Mouse (Mus musculus) liver, postnatal 0 days (tissue): ENCODE results near the gene Nat9. TPM values are rescaled to one million over a fixed set of nuclear protein-coding genes. Genes with fewer than 3 reads are reported as not detected.

Source experiments
- ATAC-seq: fragments of 200-750 bp; cut with Nextera tagmentation; 2 replicates; pipeline ENCODE4 v1.8.0; 2017; ENCODE audit warnings: mild to moderate bottlenecking, moderate library complexity
- DNase-seq: peaks from one replicate; pipeline ENCODE4 v3.0.0-alpha.2; 2016
- H3K27ac ChIP-seq: fragments of 300-500 bp; sonication (generic); 2 replicates; pipeline ENCODE4 v1.5.1; 2014; ENCODE audit warnings: antibody characterized with exemption, moderate library complexity, mild to moderate bottlenecking, low read depth
- H3K27me3 ChIP-seq: fragments of 300-500 bp; sonication (generic); 2 replicates; pipeline ENCODE4 v1.6.1; 2014; ENCODE audit warnings: low read length, control low read depth, mixed read lengths; ENCODE audit not compliant: insufficient read depth
- H3K36me3 ChIP-seq: fragments of 300-500 bp; sonication (generic); replicated peaks from 2 replicates; pipeline ENCODE4 v1.6.1; 2014; ENCODE audit warnings: mild to moderate bottlenecking, control low read depth, low read length, moderate library complexity, mixed read lengths; ENCODE audit not compliant: insufficient read depth
- H3K4me1 ChIP-seq: fragments of 300-500 bp; sonication (generic); 2 replicates; pipeline ENCODE4 v1.6.1; 2014; ENCODE audit warnings: antibody characterized with exemption, mild to moderate bottlenecking, control low read depth; ENCODE audit not compliant: insufficient read depth
- H3K4me2 ChIP-seq: fragments of 300-500 bp; sonication (generic); 2 replicates; pipeline ENCODE4 v1.6.1; 2014; ENCODE audit warnings: low read depth, mild to moderate bottlenecking, low read length, moderate library complexity, mixed read lengths
- H3K4me3 ChIP-seq: fragments of 300-500 bp; sonication (generic); 2 replicates; pipeline ENCODE4 v1.5.1; 2014; ENCODE audit warnings: low read depth, low read length
- H3K9ac ChIP-seq: fragments of 300-500 bp; sonication (generic); replicated peaks from 2 replicates; pipeline ENCODE4 v1.6.1; 2014; ENCODE audit warnings: mild to moderate bottlenecking, moderate library complexity
- H3K9me3 ChIP-seq: fragments of 300-500 bp; sonication (generic); 2 replicates; pipeline ENCODE4 v1.6.1; 2016; ENCODE audit warnings: mild to moderate bottlenecking, control low read depth, low read length, mixed read lengths
- CTCF ChIP-seq: sonication (generic); IDR thresholded peaks from 2 replicates; pipeline ENCODE4 v1.5.1; 2016; ENCODE audit warnings: antibody characterized with exemption, low read depth
- EP300 ChIP-seq: IDR thresholded peaks from 2 replicates; pipeline ENCODE4 v1.6.1; 2016; ENCODE audit warnings: antibody characterized with exemption, low read depth, mild to moderate bottlenecking
- WGBS: fragments of 180-500 bp; shearing (Covaris S2); extraction: QIAGEN DNeasy Blood & Tissue Kit; methylation state at CpG from one replicate; pipeline ENCODE4 v1.1.7; 2014; ENCODE audit not compliant: insufficient replicate concordance; 5-methylcytosine and 5-hydroxymethylcytosine counted together
- polyA plus RNA-seq: library from polyadenylated mRNA; unstranded; fragments of >200 nt; fragmentation: Nextera tagmentation; extraction: Ambion mirVana; gene quantifications from 2 replicates; pipeline ENCODE4 v1.2.1, GENCODE M21; 2015

Gene Nat9
- polyA plus RNA-seq, 1 experiment from 2014 or later: 16.7 TPM

DNA sequence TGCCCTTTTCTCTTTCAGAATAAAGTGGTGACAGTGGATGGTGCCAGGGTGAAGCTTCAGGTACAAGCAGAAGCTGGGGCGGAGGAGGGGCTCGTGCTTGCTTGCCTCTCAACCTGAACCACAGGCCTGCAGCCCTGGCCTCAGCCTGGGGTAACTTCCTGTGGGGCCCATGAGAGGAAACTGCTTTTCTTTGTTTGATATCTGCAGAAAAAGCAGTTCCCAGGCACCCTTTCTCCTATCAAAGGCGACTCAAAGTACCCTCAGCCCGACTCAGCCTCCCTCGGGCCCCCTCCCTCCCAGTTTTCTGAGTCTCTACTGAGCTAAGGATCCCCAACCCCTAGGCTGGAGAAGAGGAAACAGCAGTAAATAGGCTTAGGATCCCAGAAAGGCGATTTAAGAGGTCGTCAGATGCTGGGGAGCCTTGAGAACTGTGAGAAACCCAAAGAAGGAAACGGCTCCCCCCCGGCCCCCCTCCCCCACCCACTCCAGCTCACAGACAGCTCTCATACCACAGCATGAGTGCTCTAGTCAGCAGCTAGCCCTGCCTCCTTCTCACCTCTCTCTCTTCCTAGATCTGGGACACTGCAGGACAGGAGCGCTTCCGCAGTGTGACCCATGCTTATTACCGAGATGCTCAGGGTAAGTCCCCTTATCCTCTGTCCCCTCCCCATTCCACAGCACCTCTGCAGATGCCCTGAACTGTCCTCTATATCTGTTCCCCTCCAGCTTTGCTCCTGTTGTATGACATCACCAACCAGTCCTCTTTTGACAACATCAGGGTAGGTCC, 29.5 kb downstream of the Nat9 start:
- peaks cover 51% of the 10 kb centered on the region for H3K4me1 ChIP-seq
- ATAC-seq (no peak), DNase-seq (peak; percentile 54)
- 12% methylated on average over 12 of the region's 12 CpGs for WGBS
- no peaks in the 10 kb centered on the region for H3K36me3 ChIP-seq
- no peak overlapping the region for H3K4me3 ChIP-seq
- peaks cover 16% of the 10 kb centered on the region; the same call in 1 of the 2 replicates for H3K27me3 ChIP-seq
- peak overlapping the region; percentile 91 for H3K27ac ChIP-seq
- no peaks in the 10 kb centered on the region for H3K9me3 ChIP-seq
- no peak overlapping the region; the same call in 1 of the 2 replicates for H3K9ac ChIP-seq
- H3K4me2 ChIP-seq: peak overlapping the region; percentile 45; the same call in 1 of the 2 replicates
- no peak for TF ChIP-seq CTCF

DNA sequence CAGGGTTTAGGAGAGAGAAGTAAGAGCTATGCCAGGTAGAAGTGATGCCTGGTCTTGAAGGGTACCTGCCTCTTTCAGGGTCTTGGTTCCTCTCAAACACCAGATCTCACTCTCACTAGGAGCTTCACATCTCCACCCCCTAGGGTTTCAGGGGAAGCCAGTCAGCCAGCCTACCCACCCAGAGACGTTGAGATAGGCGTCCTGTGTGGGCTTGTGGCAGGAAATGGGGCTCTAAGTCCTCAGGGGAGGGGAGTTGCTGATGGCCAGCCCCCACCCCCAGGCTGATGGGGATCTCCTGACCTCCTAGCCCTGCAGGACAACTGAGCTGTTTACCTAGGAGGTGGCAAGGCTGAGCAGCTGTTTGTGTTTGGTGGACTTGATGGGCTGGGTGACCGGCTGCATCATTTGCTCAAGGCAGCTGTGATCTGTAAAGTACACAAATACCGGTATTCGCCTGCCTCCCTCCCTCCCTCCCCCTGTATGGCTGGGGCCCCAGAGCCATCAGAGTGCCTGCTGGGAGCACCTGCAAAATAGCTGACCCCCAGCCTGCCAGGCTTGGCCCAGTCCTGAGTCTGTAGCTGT, 32.5 kb downstream of the Nat9 start:
- 7% methylated on average over 5 of the region's 5 CpGs for WGBS
- no peaks in the 10 kb centered on the region for H3K9me3 ChIP-seq
- ATAC-seq (no peak), DNase-seq (no peak)
- peak overlapping the region; percentile 64 for H3K4me2 ChIP-seq
- H3K9ac ChIP-seq: peak overlapping the region; percentile 9; the same call in 1 of the 2 replicates
- no peak for TF ChIP-seq EP300
- no peak for TF ChIP-seq CTCF
- H3K27me3 ChIP-seq: peaks cover 16% of the 10 kb centered on the region; the same call in 1 of the 2 replicates
- H3K4me3 ChIP-seq: no peak overlapping the region
- no peaks in the 10 kb centered on the region for H3K36me3 ChIP-seq
- H3K4me1 ChIP-seq: peaks cover 35% of the 10 kb centered on the region
- no peak overlapping the region for H3K27ac ChIP-seq

GRCm38 (mm10) chr11:115153699-115154292, 33.9 kb downstream of the Nat9 start:
- H3K4me2 ChIP-seq: peak overlapping the region; percentile 64
- peak; percentile 77 for ATAC-seq
- peaks cover 34% of the 10 kb centered on the region for H3K4me1 ChIP-seq
- whole genome bisulfite sequencing: under 1% methylated on average over 35 of the region's 35 CpGs
- H3K27me3 ChIP-seq: peaks cover 16% of the 10 kb centered on the region; the same call in 1 of the 2 replicates
- H3K9me3 ChIP-seq: no peaks in the 10 kb centered on the region; the same call in 1 of the 2 replicates
- no peak overlapping the region for H3K27ac ChIP-seq
- peak overlapping the region; percentile 38 for H3K4me3 ChIP-seq
- no peaks in the 10 kb centered on the region for H3K36me3 ChIP-seq
- TF ChIP-seq EP300: no peak
- peak; percentile 95 for TF ChIP-seq CTCF
- peak; percentile 88 for DNase-seq
- peak overlapping the region; percentile 13; the same call in 1 of the 2 replicates for H3K9ac ChIP-seq

- H3K36me3 ChIP-seq: no peaks in the 10 kb centered on the region
- H3K4me1 ChIP-seq: peaks cover 29% of the 10 kb centered on the region
- 69% methylated on average over 9 of the region's 9 CpGs for WGBS
- no peaks in the 10 kb centered on the region; the same call in 1 of the 2 replicates for H3K9me3 ChIP-seq
- ATAC-seq (no peak), DNase-seq (no peak)
- peak overlapping the region; percentile 64; the same call in 1 of the 2 replicates for H3K4me2 ChIP-seq
- H3K27ac ChIP-seq: no peak overlapping the region
- TF ChIP-seq CTCF: no peak
- TF ChIP-seq EP300: no peak
- no peak overlapping the region for H3K4me3 ChIP-seq
- H3K27me3 ChIP-seq: peaks cover 16% of the 10 kb centered on the region; the same call in 1 of the 2 replicates
- H3K9ac ChIP-seq: no peak overlapping the region
Measured at GRCm38 (mm10) chr11:115153088-115153487, 34.6 kb downstream of the Nat9 start.

DNA sequence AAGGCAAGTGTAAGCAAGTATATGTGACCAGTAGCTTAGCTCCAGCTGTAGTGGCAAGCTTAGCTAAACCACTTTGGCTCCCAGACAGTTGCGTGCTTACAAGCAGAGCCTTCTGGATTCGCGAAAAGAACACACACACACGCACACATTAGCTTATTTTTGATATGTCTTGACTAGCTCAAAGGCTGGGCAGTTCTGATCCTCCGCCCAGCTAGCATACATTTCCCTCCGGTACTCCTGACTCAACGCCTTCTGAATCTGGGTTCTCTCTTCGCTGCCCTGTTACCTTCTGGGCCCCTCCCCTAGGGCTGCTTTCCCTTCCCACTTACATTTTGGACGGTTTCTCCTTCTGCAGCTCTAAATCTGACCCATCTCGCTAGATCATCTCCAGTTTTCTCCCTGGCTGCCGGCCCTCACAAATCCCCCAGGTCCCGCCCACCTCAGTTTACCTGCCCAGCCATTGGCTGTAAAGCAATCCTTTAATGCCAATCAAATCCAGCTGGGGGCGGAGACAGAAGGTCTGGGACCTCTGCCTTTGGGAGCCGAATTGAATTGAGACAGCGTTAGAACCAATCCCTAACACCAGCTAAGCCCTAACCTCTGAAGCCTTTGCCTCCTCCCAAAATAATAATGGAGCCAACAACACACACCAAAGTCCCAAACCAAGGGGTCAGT, 35.8 kb downstream of the Nat9 start:
- peak overlapping the region; percentile 57 for H3K4me2 ChIP-seq
- H3K9ac ChIP-seq: 0 out of 2 replicates have a peak overlapping the region, but pooled peaks have one; percentile 21
- no peak overlapping the region for H3K27ac ChIP-seq
- peaks cover 22% of the 10 kb centered on the region for H3K4me1 ChIP-seq
- no peaks in the 10 kb centered on the region for H3K36me3 ChIP-seq
- H3K27me3 ChIP-seq: peaks cover 16% of the 10 kb centered on the region; the same call in 1 of the 2 replicates
- peak; percentile 71 for DNase-seq
- TF ChIP-seq EP300 (no peak), CTCF (no peak)
- no peak; the same call in 1 of the 2 replicates for ATAC-seq
- no peaks in the 10 kb centered on the region; the same call in 1 of the 2 replicates for H3K9me3 ChIP-seq
- H3K4me3 ChIP-seq: 0 out of 2 replicates have a peak overlapping the region, but pooled peaks have one; percentile 11
- WGBS: 21% methylated on average over 15 of the region's 15 CpGs
